Mouse (Mus musculus): ENCODE data around the gene Usp5. TPM values are rescaled to one million over a fixed set of nuclear protein-coding genes. Genes with fewer than 3 reads are reported as not detected.

The Usp5 gene
- polyA plus RNA-seq, 1 experiment from 2014 or later, result 175 TPM

DNA sequence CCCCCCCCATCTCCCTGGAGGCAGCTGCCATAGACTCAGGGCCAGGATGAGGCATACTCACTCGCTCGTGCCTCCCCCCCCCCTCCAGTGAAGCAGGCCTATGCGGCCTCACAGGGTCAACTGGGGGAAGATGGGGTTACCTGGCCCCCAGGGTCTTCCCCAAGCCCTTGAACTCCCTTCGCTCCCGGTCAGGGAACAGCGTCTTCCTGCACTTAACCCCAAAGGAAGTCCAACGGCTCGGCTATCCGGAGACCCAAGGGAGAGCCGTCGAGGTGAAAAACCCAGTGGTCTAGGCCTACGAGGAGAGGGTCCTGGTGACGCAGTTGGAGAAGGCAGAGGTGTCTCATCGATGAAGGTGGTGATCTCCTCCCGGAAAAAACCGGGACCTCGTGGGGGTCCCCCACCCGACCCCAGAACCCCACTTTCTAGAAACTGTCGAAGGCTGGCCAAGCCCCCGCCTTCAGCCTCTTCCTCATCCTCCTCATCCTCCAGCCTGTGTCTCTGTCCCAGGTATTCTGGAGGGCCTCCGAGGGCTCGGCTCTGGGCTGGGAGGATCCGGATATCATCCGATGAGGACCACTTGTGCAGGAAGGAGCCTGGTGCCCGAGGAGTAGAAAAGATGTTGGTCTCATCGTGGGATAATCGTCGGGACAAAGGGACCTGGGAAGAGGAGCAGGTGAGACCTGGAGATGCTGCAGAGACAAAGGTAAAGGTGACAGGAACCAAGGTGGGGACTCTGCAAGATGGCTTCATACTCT lies 29.5 kb upstream of the Usp5 start:
- Histone ChIP-seq H3K4me1 (peaks cover 70% of the 10 kb centered on the region), H3K4me3 (replicated peaks) (0 out of 2 replicates have a peak overlapping the region, but pooled peaks have one; percentile 73), H3K4me2 (peak overlapping the region; percentile 84), H3K27me3 (peaks cover 17% of the 10 kb centered on the region), H3K9ac (no peak overlapping the region), H3K27ac (no peak overlapping the region), H3K9me3 (replicated peaks) (no peaks in the 10 kb centered on the region), H3K36me3 (peaks cover 4% of the 10 kb centered on the region; the same call in 1 of the 2 replicates)
- WGBS, result 77% methylated on average over 27 of the region's 28 CpGs
- ATAC-seq (replicated peaks; ENCODE audit: low FRiP score), result no peak

DNA sequence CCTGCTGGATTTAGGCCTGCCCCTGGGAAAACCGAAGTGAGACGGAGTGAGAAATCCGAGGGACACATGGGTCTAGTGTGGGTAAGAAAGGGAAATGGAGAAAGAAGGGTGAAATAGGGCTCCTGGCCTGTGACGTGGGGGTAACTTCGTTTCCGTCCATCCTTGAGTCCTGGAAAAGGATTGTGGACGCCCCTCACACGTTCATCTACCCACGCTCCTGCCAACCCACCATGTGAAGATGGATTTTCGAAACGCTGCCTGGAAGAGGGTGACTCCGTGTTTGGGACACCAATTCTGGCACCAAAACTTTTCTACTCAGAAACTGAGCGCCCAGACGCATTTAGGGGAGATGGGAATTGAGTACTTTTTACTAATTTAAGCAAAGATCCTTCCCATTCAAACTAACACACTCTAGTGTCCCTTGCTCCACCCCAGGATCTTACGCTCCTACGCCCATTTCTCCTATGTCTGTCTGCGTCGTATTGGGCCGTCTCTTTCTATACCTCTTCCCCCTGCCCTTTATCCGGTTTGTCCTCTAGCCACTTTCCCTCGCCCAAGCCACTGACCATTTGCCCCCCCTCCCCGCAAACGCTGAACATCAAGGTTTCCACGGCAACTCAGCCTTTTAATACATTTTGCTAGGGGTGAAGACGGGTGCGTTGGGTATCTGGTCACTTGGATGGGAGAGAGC lies 28.7 kb upstream of the Usp5 start:
- Histone ChIP-seq H3K27me3 (peaks cover 15% of the 10 kb centered on the region), H3K4me3 (replicated peaks) (peak overlapping the region; percentile 73), H3K27ac (peak overlapping the region; percentile 96), H3K4me1 (peaks cover 63% of the 10 kb centered on the region), H3K4me2 (peak overlapping the region; percentile 84), H3K36me3 (peaks cover 11% of the 10 kb centered on the region), H3K9me3 (replicated peaks) (no peaks in the 10 kb centered on the region), H3K9ac (peak overlapping the region; percentile 90; the same call in 1 of the 2 replicates)
- 21% methylated on average over 26 of the region's 26 CpGs for WGBS
- ATAC-seq (replicated peaks; ENCODE audit: low FRiP score), result no peak

DNA sequence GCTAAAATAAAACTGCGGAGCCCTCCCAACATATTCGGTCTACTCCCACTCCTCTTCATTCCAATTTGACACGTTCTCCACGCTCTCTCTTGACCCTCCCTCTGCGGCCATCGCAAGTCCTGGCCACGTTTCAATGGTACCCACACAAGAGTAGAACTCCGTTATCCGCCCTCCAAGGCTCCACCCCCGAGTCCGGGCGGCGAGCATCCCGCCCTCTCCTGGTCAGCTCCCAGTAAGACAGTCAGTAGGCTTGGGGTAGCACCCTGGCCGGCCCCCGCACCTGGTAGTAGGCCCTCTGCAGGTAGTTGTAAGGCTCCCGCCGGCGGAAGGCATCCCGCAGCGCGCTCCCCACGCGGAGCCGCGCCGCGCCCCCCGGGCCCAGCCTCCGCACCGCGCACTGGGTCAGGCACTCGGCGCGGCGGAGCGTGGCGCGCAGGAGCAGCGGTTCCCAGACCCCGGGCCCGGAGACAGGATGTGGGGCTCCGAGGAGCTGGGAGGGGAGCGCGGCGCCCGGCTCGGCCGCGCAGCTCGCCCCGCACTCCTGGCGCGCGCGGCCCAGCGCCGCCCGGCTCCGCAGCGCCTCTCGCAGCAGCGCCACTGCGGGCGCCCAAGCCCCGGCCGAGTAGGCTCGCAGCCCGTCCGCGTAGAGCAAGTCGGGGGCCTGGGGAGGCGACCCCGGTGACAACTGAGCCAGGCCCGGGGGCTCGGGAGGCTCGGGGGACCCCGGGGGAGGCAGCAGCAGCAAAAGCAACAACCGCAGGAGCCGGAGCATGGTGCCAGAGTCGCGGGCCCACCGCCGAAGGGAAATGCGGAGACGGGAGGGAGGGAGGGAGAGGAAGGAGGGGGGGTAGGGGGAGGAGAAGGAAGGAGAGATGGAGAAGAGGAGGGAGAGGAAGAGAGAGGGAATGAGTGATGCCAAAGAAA lies 27.9 kb upstream of the Usp5 start, which contains the start of gene P3h3:
TSS of gene P3h3 (minus strand) at position 837 of the 924 bp plus-strand sequence.
- WGBS, result under 1% methylated on average over 84 of the region's 86 CpGs

DNA sequence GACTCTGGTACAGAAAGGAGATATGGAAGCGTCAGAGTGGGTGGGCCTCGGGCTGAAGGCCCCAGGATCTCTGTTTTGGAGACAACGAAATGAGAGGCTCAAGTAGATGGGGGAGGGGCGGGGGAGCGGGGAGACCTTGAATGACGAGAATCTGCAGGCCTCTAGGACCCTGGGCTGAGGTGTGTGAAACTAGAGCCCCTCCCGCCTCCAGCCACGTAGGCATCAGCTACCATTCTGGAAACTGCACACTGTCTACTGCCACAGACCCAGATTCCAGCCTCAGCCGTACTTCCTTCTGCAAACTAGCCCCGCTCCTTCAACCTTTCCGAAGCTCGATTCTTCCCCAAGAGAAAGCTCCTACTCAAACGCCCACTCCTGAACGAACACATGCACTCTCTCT lies 27.0 kb upstream of the Usp5 start:
- Histone ChIP-seq H3K27ac (peak overlapping the region; percentile 96), H3K9ac (peak overlapping the region; percentile 90; the same call in 1 of the 2 replicates), H3K4me1 (peaks cover 48% of the 10 kb centered on the region), H3K36me3 (peaks cover 20% of the 10 kb centered on the region), H3K4me2 (peak overlapping the region; percentile 84), H3K9me3 (replicated peaks) (no peaks in the 10 kb centered on the region), H3K4me3 (replicated peaks) (peak overlapping the region; percentile 73), H3K27me3 (peaks cover 12% of the 10 kb centered on the region)
- ATAC-seq (replicated peaks; ENCODE audit: low FRiP score), result peak; percentile 50; the same call in 1 of the 2 replicates
- 6% methylated on average over 14 of the region's 14 CpGs for WGBS

More for the DNA sequence above, 27.9 kb upstream of the Usp5 start, which contains the start of gene P3h3:
- Histone ChIP-seq H3K4me2 (peak within 1 kb of the TSS; percentile 84), H3K27ac (peak within 1 kb of the TSS; percentile 96), H3K27me3 (peaks cover 12% of the 10 kb centered on the region), H3K9me3 (replicated peaks) (no peaks in the 10 kb centered on the region), H3K9ac (peak within 1 kb of the TSS; percentile 90), H3K36me3 (peaks cover 19% of the 10 kb centered on the region), H3K4me1 (peaks cover 57% of the 10 kb centered on the region), H3K4me3 (replicated peaks) (peak within 1 kb of the TSS; percentile 73)
- ATAC-seq (replicated peaks; ENCODE audit: low FRiP score), result peak; percentile 82

DNA sequence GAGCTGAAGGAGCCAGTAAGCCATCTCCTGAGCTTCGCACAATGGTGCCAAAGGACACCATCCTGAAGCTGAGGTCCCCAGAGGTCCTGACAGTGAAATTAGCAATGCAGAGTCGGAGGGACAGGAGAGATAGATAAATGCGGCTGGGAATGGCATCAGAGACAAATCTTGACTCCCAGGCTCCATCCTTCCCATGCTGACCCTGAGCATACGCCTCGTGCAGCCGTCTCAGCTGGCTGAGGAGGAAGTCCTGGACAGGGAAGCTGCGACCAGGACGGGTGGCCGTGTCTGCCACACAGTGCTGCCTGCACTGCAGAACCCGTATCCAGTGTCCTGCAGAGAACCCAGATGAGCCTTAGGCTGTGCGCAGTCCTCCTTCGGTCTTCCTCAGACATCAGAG lies 25.4 kb upstream of the Usp5 start:
- Histone ChIP-seq H3K4me2 (no peak overlapping the region), H3K9me3 (replicated peaks) (no peaks in the 10 kb centered on the region), H3K4me3 (replicated peaks) (no peak overlapping the region), H3K36me3 (peaks cover 20% of the 10 kb centered on the region), H3K9ac (no peak overlapping the region), H3K27me3 (peaks cover 12% of the 10 kb centered on the region), H3K4me1 (peaks cover 36% of the 10 kb centered on the region), H3K27ac (no peak overlapping the region)
- no peak for ATAC-seq (replicated peaks; ENCODE audit: low FRiP score)
- WGBS, result 70% methylated on average over 12 of the region's 12 CpGs

DNA sequence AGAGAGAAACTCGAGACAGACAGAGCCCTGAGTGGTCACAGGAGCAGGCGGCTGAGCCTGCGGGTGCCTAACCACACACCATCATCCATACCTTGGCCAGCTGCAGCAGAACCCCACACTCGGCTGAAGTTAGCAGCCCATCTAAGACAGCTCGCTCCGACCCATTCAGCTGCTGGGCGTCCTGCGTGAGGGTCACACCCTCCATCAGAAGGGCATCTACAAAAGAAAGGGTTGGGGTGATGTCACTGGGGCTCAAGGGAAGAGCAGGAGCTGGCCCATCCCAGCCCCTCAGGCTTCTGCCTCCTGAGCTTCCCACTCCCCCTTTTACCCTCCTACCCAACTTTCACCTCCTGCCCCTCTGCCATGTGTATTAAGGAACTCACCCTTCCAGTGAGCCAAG lies 21.3 kb upstream of the Usp5 start:
- 56% methylated on average over 8 of the region's 8 CpGs for WGBS
- Histone ChIP-seq H3K9me3 (replicated peaks) (no peaks in the 10 kb centered on the region), H3K27me3 (no peaks in the 10 kb centered on the region), H3K4me1 (peaks cover 8% of the 10 kb centered on the region), H3K4me3 (replicated peaks) (no peak overlapping the region), H3K36me3 (peaks cover 37% of the 10 kb centered on the region), H3K4me2 (no peak overlapping the region), H3K9ac (no peak overlapping the region), H3K27ac (no peak overlapping the region)
- ATAC-seq (replicated peaks; ENCODE audit: low FRiP score), result no peak

DNA sequence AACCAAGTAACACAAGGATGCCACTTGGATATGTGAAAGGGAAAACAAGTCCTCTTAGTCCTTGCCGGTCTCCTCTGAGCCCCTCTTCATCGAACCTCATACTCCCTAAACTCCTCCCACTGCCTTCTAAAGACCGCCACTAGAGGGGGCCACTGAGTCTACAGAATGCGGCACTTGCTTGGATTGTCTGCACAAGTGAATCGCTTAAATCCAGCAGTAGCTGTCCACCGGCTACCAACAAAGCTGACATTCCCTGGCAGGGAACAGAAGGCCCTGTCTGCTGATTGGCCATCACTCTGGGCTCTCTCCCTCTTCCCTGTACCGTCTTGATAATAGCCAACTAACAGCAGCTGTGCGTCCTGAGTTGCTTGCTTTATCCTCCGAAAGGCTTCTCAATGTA lies 18.0 kb upstream of the Usp5 start:
- WGBS, result 11% methylated on average over 9 of the region's 9 CpGs
- H3K4me2 ChIP-seq, result no peak overlapping the region
- peaks cover 31% of the 10 kb centered on the region for H3K36me3 ChIP-seq
- H3K4me1 ChIP-seq, result peaks cover 3% of the 10 kb centered on the region
- H3K9me3 ChIP-seq (replicated peaks), result no peaks in the 10 kb centered on the region
- H3K4me3 ChIP-seq (replicated peaks), result no peak overlapping the region
- H3K9ac ChIP-seq, result no peak overlapping the region
- H3K27me3 ChIP-seq, result no peaks in the 10 kb centered on the region
- H3K27ac ChIP-seq, result no peak overlapping the region
- peak; percentile 75 for ATAC-seq (replicated peaks; ENCODE audit: low FRiP score)

DNA sequence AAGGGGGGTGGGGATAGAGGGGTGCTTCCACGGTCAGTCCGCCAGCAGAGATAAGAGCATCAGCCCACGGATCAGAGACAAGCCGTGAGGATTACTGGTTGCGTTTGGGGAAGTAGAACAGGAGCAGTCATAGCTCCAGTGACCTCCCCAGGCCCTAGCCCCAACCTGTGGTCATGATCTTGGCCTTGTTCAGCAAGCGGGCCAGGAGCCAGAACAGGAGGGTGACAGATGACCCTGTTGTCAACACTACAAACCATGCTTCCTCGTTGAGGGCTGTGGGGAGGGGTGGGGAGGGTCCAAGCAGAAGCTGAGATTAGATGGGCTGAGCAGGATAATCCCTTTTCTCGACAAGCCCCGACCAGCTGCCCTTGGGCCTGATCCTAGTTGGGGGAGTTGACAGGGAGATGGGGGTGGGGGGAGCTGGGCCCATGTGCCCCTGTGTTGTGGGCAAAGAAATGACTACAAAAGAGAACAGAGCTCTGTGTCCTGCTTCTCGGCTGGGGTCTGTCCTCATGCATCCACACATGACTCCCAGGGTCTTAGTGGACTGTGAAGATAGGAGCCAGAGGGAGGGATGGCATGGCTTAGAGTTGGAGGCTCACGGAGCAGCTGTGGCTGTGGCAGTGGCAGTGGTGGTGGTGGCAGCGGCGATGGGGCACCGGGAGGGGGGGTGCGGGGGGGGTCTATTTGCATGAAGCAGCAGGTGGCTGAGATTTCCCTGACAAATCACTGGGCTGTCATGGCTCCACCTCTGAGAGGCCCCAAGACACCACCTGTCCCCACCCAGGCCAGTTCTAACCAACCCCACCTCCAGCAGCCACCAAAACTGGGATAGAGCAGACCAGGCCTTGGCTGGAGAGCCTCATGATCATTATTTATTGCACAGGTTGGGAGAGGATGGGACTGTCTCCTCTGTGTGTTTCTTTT lies 11.2 kb upstream of the Usp5 start, which contains the start of gene Gnb3:
TSS of gene Gnb3 (minus strand) at position 35 of the 927 bp plus-strand sequence.
- Histone ChIP-seq H3K36me3 (peaks cover 18% of the 10 kb centered on the region), H3K4me2 (peak within 1 kb of the TSS; percentile 40), H3K4me1 (peaks cover 36% of the 10 kb centered on the region), H3K9me3 (replicated peaks) (no peaks in the 10 kb centered on the region), H3K27me3 (no peaks in the 10 kb centered on the region), H3K4me3 (replicated peaks) (no peak within 1 kb of the TSS), H3K27ac (peak within 1 kb of the TSS; percentile 62), H3K9ac (0 out of 2 replicates have a peak within 1 kb of the TSS, but pooled peaks have one; percentile 25)
- 25% methylated on average over 15 of the region's 15 CpGs for WGBS
- 0 out of 2 replicates have a peak, but pooled peaks have one; percentile 1 for ATAC-seq (replicated peaks; ENCODE audit: low FRiP score)

DNA sequence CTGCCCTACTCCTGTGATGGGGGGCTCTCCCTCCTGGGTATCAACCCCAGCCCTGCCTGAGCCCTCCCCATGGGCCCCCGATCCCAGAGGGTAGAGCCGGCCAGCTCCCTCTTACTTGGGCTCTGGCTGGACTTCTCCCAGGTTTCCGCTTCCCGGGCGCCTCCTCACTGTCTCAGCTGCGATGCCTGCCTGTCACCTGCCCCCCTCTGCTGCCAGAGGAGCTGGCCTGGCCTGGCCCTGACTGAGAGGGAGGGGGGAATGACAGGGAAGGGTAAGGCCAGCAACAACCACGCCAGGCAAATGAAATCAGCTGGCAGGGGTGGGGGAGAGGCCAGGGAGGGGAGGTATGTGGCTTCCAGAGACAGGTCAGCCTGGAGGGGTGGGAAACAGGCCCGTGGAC lies 10.5 kb upstream of the Usp5 start:
- no peaks in the 10 kb centered on the region for H3K9me3 ChIP-seq (replicated peaks)
- no peak overlapping the region for H3K4me3 ChIP-seq (replicated peaks)
- 0 out of 2 replicates have a peak overlapping the region, but pooled peaks have one; percentile 25 for H3K9ac ChIP-seq
- no peaks in the 10 kb centered on the region for H3K27me3 ChIP-seq
- ATAC-seq (replicated peaks; ENCODE audit: low FRiP score), result peak; percentile 31
- H3K4me2 ChIP-seq, result peak overlapping the region; percentile 40
- peak overlapping the region; percentile 62 for H3K27ac ChIP-seq
- WGBS, result 6% methylated on average over 8 of the region's 8 CpGs
- H3K36me3 ChIP-seq, result peaks cover 14% of the 10 kb centered on the region
- peaks cover 42% of the 10 kb centered on the region for H3K4me1 ChIP-seq

DNA sequence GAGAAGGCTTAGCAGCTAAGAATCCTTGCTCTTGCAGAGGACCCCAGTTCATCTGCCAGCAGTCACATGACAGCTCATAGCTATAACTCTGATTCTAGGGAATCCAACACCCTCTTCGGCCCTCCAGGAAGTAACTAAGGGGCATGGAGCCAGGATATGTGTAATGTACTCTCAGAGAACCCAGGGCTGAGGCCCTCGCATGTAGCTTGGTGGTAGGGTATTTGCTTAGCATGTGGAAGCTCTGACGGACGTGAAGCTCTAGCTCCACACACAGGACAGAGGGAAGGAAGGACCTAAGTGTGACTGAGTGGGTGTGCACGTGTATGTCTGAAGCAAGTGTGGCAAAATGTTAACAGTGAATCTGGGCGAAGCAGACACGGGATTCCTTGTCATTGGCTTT lies 7.1 kb upstream of the Usp5 start:
- Histone ChIP-seq H3K27ac (no peak overlapping the region), H3K4me3 (replicated peaks) (no peak overlapping the region), H3K4me2 (no peak overlapping the region), H3K36me3 (peaks cover 35% of the 10 kb centered on the region), H3K9ac (no peak overlapping the region), H3K9me3 (replicated peaks) (no peaks in the 10 kb centered on the region), H3K4me1 (peaks cover 50% of the 10 kb centered on the region), H3K27me3 (no peaks in the 10 kb centered on the region)
- WGBS, result 62% methylated on average over 7 of the region's 7 CpGs
- ATAC-seq (replicated peaks; ENCODE audit: low FRiP score), result no peak
